Mouse (Mus musculus) heart, embryonic 13.5 days (tissue): ENCODE results near the gene Tmem235. TPM values are rescaled to one million over a fixed set of nuclear protein-coding genes. Genes with fewer than 3 reads are reported as not detected.
"Not testable (repeated sequence)": the region's sequence is repeated elsewhere in the genome, so short reads cannot be mapped to it uniquely, and the experiment has no call there.

Source experiments
- ATAC-seq: fragments of 200-750 bp; cut with Nextera tagmentation; 2 replicates; pipeline ENCODE4 v1.8.0; 2017; ENCODE audit warnings: moderate TSS enrichment; ENCODE audit not compliant: insufficient number of reproducible peaks, low FRiP score, low TSS enrichment; ENCODE audit errors: extremely low read depth
- H3K27ac ChIP-seq: fragments of 300-500 bp; sonication (generic); replicated peaks from 2 replicates; pipeline ENCODE4 v1.5.1; 2015; ENCODE audit warnings: moderate library complexity, mild to moderate bottlenecking, inconsistent platforms
- H3K27me3 ChIP-seq: fragments of 300-500 bp; sonication (generic); replicated peaks from 2 replicates; pipeline ENCODE4 v1.6.1; 2015; ENCODE audit warnings: mild to moderate bottlenecking, inconsistent platforms
- H3K36me3 ChIP-seq: fragments of 300-500 bp; sonication (generic); 2 replicates; pipeline ENCODE4 v1.6.1; 2015; ENCODE audit warnings: mild to moderate bottlenecking, inconsistent platforms
- H3K4me1 ChIP-seq: fragments of 300-500 bp; sonication (generic); 2 replicates; pipeline ENCODE4 v1.6.1; 2015; ENCODE audit warnings: inconsistent platforms
- H3K4me2 ChIP-seq: fragments of 300-500 bp; sonication (generic); 2 replicates; pipeline ENCODE4 v1.6.1; 2015; ENCODE audit warnings: inconsistent platforms, mild to moderate bottlenecking, moderate library complexity
- H3K4me3 ChIP-seq: fragments of 300-500 bp; sonication (generic); 2 replicates; pipeline ENCODE4 v1.5.1; 2015; ENCODE audit warnings: moderate library complexity, mild to moderate bottlenecking, inconsistent platforms
- H3K9ac ChIP-seq: fragments of 300-500 bp; sonication (generic); 2 replicates; pipeline ENCODE4 v1.6.1; 2015; ENCODE audit warnings: inconsistent platforms, mild to moderate bottlenecking, moderate library complexity
- H3K9me3 ChIP-seq: fragments of 300-500 bp; sonication (generic); 2 replicates; pipeline ENCODE4 v1.6.1; 2016; ENCODE audit warnings: inconsistent platforms
- WGBS: fragments of 180-500 bp; shearing (Covaris S2); methylation state at CpG from one replicate; pipeline ENCODE4 v1.1.7; 2015; ENCODE audit warnings: mixed read lengths; 5-methylcytosine and 5-hydroxymethylcytosine counted together
- polyA plus RNA-seq: library from polyadenylated mRNA; unstranded; fragments of >200 nt; fragmentation: Nextera tagmentation; extraction: Ambion mirVana; gene quantifications from 2 replicates; pipeline ENCODE4 v1.2.1, GENCODE M21; 2015

The Tmem235 gene
- polyA plus RNA-seq, result not detected in 2 replicates

- no peak within 1 kb of the TSS for H3K27ac ChIP-seq
- H3K4me3 ChIP-seq, result peak within 1 kb of the TSS; percentile 8
- H3K9me3 ChIP-seq, result no peaks in the 10 kb centered on the region
- WGBS, result 3% methylated on average over 23 of the region's 23 CpGs
- peak within 1 kb of the TSS; percentile 51 for H3K4me2 ChIP-seq
- H3K9ac ChIP-seq, result peak within 1 kb of the TSS; percentile 45
- no peak for ATAC-seq
- H3K4me1 ChIP-seq, result peaks cover 11% of the 10 kb centered on the region
- peaks cover 28% of the 10 kb centered on the region for H3K36me3 ChIP-seq
- H3K27me3 ChIP-seq, result peaks cover 73% of the 10 kb centered on the region
Observed at GRCm38 (mm10) chr11:117860601-117861000, at the start of gene Tmem235. Tmem235 (plus strand) TSS chr11:117860752.

GRCm38 (mm10) chr11:117813867-117814266 lies 46.7 kb upstream of the Tmem235 start:
- Histone ChIP-seq H3K36me3 (peaks cover 75% of the 10 kb centered on the region), H3K27me3 (no peaks in the 10 kb centered on the region), H3K27ac (no peak overlapping the region), H3K4me1 (peaks cover 45% of the 10 kb centered on the region), H3K4me3 (no peak overlapping the region), H3K4me2 (no peak overlapping the region), H3K9me3 (no peaks in the 10 kb centered on the region), H3K9ac (0 out of 2 replicates have a peak overlapping the region, but pooled peaks have one; percentile 10)
- 58% methylated on average over 5 of the region's 5 CpGs for WGBS
- no peak for ATAC-seq

DNA sequence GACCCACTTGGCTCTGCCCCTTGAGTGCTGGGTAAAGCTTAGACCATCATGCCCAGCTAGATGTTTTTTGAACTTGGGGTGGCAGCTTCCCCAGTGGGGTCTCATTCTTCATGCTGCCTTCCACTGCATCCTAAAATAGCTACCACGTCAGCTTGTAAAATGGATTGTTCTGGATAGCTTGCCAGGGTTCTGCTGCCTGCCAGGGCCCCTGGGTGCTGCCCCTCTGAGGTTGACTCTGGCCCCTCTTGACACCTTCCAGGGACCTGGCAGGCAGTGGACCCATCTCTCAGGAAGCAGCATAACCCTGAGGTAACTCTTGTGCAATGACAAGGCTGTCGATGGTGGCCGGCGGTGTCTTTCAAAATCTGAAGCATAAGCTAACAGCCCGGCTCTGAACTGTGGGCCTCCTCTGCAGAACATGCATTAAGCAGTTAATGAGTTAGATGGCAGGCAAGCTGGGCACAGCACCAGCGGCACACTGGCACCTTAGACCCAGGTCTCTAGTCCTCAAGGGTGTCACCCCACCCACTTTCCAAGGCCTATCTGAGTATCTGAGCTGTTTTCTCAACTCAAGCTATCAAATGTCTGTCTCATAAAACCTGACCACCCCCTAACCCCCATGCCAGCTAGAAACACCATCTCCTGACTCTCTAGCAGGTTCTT lies 45.7 kb upstream of the Tmem235 start:
- 84% methylated on average over 6 of the region's 6 CpGs for WGBS
- peak overlapping the region; percentile 63 for H3K9ac ChIP-seq
- no peak overlapping the region for H3K4me2 ChIP-seq
- peaks cover 48% of the 10 kb centered on the region for H3K4me1 ChIP-seq
- no peak overlapping the region; the same call in 1 of the 2 replicates for H3K27ac ChIP-seq
- H3K27me3 ChIP-seq, result no peaks in the 10 kb centered on the region
- H3K4me3 ChIP-seq, result no peak overlapping the region
- no peak for ATAC-seq
- no peaks in the 10 kb centered on the region for H3K9me3 ChIP-seq
- H3K36me3 ChIP-seq, result peaks cover 85% of the 10 kb centered on the region

GRCm38 (mm10) chr11:117815850-117816249 lies 44.7 kb upstream of the Tmem235 start:
- not testable (repeated sequence) for H3K27me3 ChIP-seq, H3K9ac ChIP-seq, H3K4me2 ChIP-seq, H3K27ac ChIP-seq, ATAC-seq, H3K9me3 ChIP-seq, H3K4me3 ChIP-seq
- H3K4me1 ChIP-seq, result peaks cover 50% of the 10 kb centered on the region
- peaks cover 95% of the 10 kb centered on the region for H3K36me3 ChIP-seq
- 75% methylated on average over 9 of the region's 9 CpGs for WGBS

GRCm38 (mm10) chr11:117816389-117816996 lies 44.1 kb upstream of the Tmem235 start:
- WGBS, result 86% methylated on average over 13 of the region's 13 CpGs
- H3K27ac ChIP-seq, result no peak overlapping the region
- no peak for ATAC-seq

GRCm38 (mm10) chr11:117819095-117819494 lies 41.5 kb upstream of the Tmem235 start:
- H3K27ac ChIP-seq, result peak overlapping the region; percentile 76
- H3K9ac ChIP-seq, result peak overlapping the region; percentile 59; the same call in 1 of the 2 replicates
- peaks cover 96% of the 10 kb centered on the region for H3K36me3 ChIP-seq
- H3K4me2 ChIP-seq, result 0 out of 2 replicates have a peak overlapping the region, but pooled peaks have one; percentile 7
- no peaks in the 10 kb centered on the region for H3K9me3 ChIP-seq
- no peak overlapping the region for H3K4me3 ChIP-seq
- H3K27me3 ChIP-seq, result no peaks in the 10 kb centered on the region
- WGBS, result 61% methylated on average over 8 of the region's 8 CpGs
- H3K4me1 ChIP-seq, result peaks cover 60% of the 10 kb centered on the region
- no peak for ATAC-seq

More at GRCm38 (mm10) chr11:117816389-117816996, 44.1 kb upstream of the Tmem235 start:
- Histone ChIP-seq H3K9me3 (no peaks in the 10 kb centered on the region), H3K36me3 (peaks cover 99% of the 10 kb centered on the region), H3K27me3 (no peaks in the 10 kb centered on the region), H3K4me2 (no peak overlapping the region), H3K4me1 (peaks cover 43% of the 10 kb centered on the region), H3K4me3 (no peak overlapping the region), H3K9ac (no peak overlapping the region)

GRCm38 (mm10) chr11:117820173-117820572 lies 40.4 kb upstream of the Tmem235 start:
- peak overlapping the region; percentile 76 for H3K27ac ChIP-seq
- ATAC-seq, result no peak

DNA sequence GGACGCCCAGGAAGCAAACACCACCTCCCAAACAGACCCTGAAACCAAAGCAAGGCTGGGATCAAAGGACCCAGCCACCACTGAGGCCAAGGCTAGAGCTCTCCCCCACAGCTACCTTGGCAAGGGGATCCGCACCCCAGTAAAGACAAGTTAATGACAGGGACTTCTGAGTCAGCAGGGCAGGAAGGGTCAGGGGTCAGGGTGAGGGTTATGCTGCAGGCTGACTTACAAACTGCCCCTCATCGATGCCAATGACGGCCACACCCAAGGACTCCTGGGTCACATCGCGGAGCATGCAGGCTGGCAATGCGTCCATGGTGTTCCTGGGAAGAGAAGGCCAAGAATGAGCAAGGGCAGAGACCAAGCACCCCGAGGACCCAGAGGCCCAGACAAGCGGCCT lies 38.7 kb upstream of the Tmem235 start:
- no peak for ATAC-seq
- peaks cover 66% of the 10 kb centered on the region for H3K4me1 ChIP-seq
- no peaks in the 10 kb centered on the region for H3K9me3 ChIP-seq
- no peak overlapping the region for H3K4me2 ChIP-seq
- H3K36me3 ChIP-seq, result peaks cover 69% of the 10 kb centered on the region
- no peak overlapping the region for H3K4me3 ChIP-seq
- WGBS, result 92% methylated on average over 9 of the region's 9 CpGs
- H3K27me3 ChIP-seq, result no peaks in the 10 kb centered on the region
- no peak overlapping the region for H3K9ac ChIP-seq
- H3K27ac ChIP-seq, result no peak overlapping the region

More at GRCm38 (mm10) chr11:117820173-117820572, 40.4 kb upstream of the Tmem235 start:
- Histone ChIP-seq H3K9ac (0 out of 2 replicates have a peak overlapping the region, but pooled peaks have one; percentile 10), H3K9me3 (no peaks in the 10 kb centered on the region), H3K27me3 (no peaks in the 10 kb centered on the region), H3K36me3 (peaks cover 85% of the 10 kb centered on the region), H3K4me3 (no peak overlapping the region), H3K4me2 (no peak overlapping the region), H3K4me1 (peaks cover 58% of the 10 kb centered on the region)
- 93% methylated on average over 7 of the region's 7 CpGs for WGBS

- 0 out of 2 replicates have a peak overlapping the region, but pooled peaks have one; percentile 6 for H3K4me3 ChIP-seq
- H3K9me3 ChIP-seq, result no peaks in the 10 kb centered on the region
- H3K36me3 ChIP-seq, result peaks cover 60% of the 10 kb centered on the region
- H3K9ac ChIP-seq, result peak overlapping the region; percentile 41
- H3K27ac ChIP-seq, result peak overlapping the region; percentile 76
- peaks cover 75% of the 10 kb centered on the region for H3K4me1 ChIP-seq
- ATAC-seq, result no peak
- 59% methylated on average over 7 of the region's 7 CpGs for WGBS
- H3K27me3 ChIP-seq, result no peaks in the 10 kb centered on the region
- H3K4me2 ChIP-seq, result peak overlapping the region; percentile 28
Observed at GRCm38 (mm10) chr11:117822728-117823241, 37.8 kb upstream of the Tmem235 start.

- ATAC-seq, result no peak
- Histone ChIP-seq H3K9ac (peak overlapping the region; percentile 41), H3K27ac (peak overlapping the region; percentile 76), H3K27me3 (no peaks in the 10 kb centered on the region), H3K4me1 (peaks cover 79% of the 10 kb centered on the region), H3K9me3 (no peaks in the 10 kb centered on the region), H3K4me3 (no peak overlapping the region), H3K36me3 (peaks cover 53% of the 10 kb centered on the region), H3K4me2 (peak overlapping the region; percentile 81)
- WGBS, result 86% methylated on average over 6 of the region's 6 CpGs
Observed at GRCm38 (mm10) chr11:117823411-117823810, 37.1 kb upstream of the Tmem235 start.
